Comparison of ENCODE assay signal across 10 mouse cellular contexts in the genomic region with DNA sequence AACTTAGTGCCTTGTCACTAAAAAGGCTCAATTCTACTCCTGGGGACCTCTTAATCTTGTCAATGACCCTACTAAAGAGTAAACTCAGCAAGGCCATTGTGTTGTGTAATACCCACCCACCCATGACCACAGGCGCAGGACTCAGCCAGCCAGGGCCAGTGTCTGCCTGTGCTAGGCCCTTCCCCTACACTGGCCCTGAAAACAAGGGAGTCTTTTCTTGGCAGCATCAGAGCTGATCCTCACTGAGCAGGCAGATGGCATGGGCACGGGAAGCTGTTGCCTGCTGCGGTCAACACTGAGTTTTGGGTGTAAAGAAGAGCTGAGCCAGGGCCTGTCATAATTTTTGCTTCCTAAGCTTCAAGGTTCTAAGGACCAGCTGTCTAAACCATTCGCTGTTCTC. TPM values are rescaled to one million over a fixed set of nuclear protein-coding genes. Genes with fewer than 3 reads are reported as not detected.
A peak's percentile ranks its signal among the peaks of the same experiment; 100 is the strongest.
DNase-seq lines count a peak whose midpoint lies in the region; ATAC-seq lines count a peak whose summit lies in the region.
"Had no signal": no experiment of that assay in that cellular context is flagged by ENCODE, and none has a peak within 500 bp of the region (broad histone marks: within the 10 kb centered on the region; RNA-seq: fewer than 3 reads in every experiment).

No protein-coding gene starts in this region.

- no peak overlapping the region for H3K27ac ChIP-seq in hindbrain, embryonic 14.5 days
- H3K27ac ChIP-seq: liver, embryonic 15.5 days; neural tube, embryonic 12.5 days had no signal

- H3K4me1 ChIP-seq in hindbrain, embryonic 14.5 days (replicated peaks; ENCODE audit: control insufficient read depth, insufficient read depth, low read length), result peaks cover 7% of the 10 kb centered on the region

- WGBS in hindbrain, embryonic 14.5 days, result 49% methylated on average over 4 of the region's 4 CpGs

- H3K27me3 ChIP-seq in hindbrain, embryonic 14.5 days (ENCODE audit: control insufficient read depth, insufficient read depth, low read length), result no peaks in the 10 kb centered on the region
- H3K27me3 ChIP-seq: neural tube, embryonic 12.5 days had no signal

- H3K4me2 ChIP-seq in hindbrain, embryonic 14.5 days (replicated peaks), result no peak overlapping the region
- H3K4me2 ChIP-seq: liver, embryonic 15.5 days; neural tube, embryonic 12.5 days had no signal

- peak; percentile 63 for ATAC-seq in frontal cortex, adult (ENCODE audit: low TSS enrichment)
- peak; percentile 25; the same call in 1 of the 2 replicates for ATAC-seq in hindbrain, embryonic 14.5 days (ENCODE audit: low FRiP score)
- ATAC-seq in megakaryocyte progenitor cell, adult 5-6 weeks (replicated peaks; ENCODE audit: poor library complexity), result no peak

- no peak overlapping the region for H3K9ac ChIP-seq in hindbrain, embryonic 14.5 days
- H3K9ac ChIP-seq: liver, embryonic 15.5 days; neural tube, embryonic 12.5 days had no signal

- no peaks in the 10 kb centered on the region for H3K9me3 ChIP-seq in hindbrain, embryonic 14.5 days (ENCODE audit: control insufficient read depth, low read length)
- H3K9me3 ChIP-seq: liver, embryonic 15.5 days; neural tube, embryonic 12.5 days had no signal

- no peak overlapping the region for H3K4me3 ChIP-seq in hindbrain, embryonic 14.5 days (replicated peaks; ENCODE audit: low read length)
- H3K4me3 ChIP-seq: liver, embryonic 15.5 days; neural tube, embryonic 12.5 days had no signal

- no peak for DNase-seq in frontal cortex, postnatal 36 days (ENCODE audit: low spot score in 2 of 2)
- peak; percentile 54 for DNase-seq in right cerebral cortex, adult 18-20 months
- no peak for DNase-seq in right cerebral cortex, postnatal 14 days
- DNase-seq in hindbrain, embryonic 14.5 days (ENCODE audit: low spot score), result no peak
- DNase-seq in retina, postnatal 7 days (ENCODE audit: low read depth, low spot score), result peak; percentile 9
- no peak for DNase-seq in lung, postnatal 14 days

- peaks cover 11% of the 10 kb centered on the region for H3K36me3 ChIP-seq in hindbrain, embryonic 14.5 days (replicated peaks; ENCODE audit: control insufficient read depth, insufficient read depth)
- H3K36me3 ChIP-seq: liver, embryonic 15.5 days had no signal

RNA-seq across cellular contexts. Expression of a gene that starts 3.7 kb away (rescaled TPM):
- 7.0 and 8.6 TPM in 2 replicates for polyA plus RNA-seq in hindbrain, embryonic 14.5 days (2014; fragmentation: Nextera tagmentation; extraction: Ambion mirVana)
- total RNA-seq in megakaryocyte progenitor cell, adult 5-6 weeks (2015), result not detected in 2 replicates
- total RNA-seq in megakaryocyte progenitor cell, adult 5-6 weeks (2017), result not detected in 2 replicates
- polyA plus RNA-seq: liver, embryonic 15.5 days had no signal

Comparison
In these comparisons a context has a peak if more than half of its experiments do, and no peak if none do; other contexts are left out.
1. DNase-seq: peak in right cerebral cortex, adult 18-20 months (single experiment) and retina, postnatal 7 days (single experiment); none in frontal cortex, postnatal 36 days (0 of 2), right cerebral cortex, postnatal 14 days (single experiment), hindbrain, embryonic 14.5 days (single experiment) and lung, postnatal 14 days (single experiment).